Mouse (Mus musculus): ENCODE measurements around the gene Gphn. TPM values are rescaled to one million over a fixed set of nuclear protein-coding genes. Genes with fewer than 3 reads are reported as not detected.

Gene Gphn
- 11.3 and 14.5 TPM in 2 replicates for polyA plus RNA-seq (2015; fragmentation: Nextera tagmentation; extraction: Ambion mirVana)

GRCm38 (mm10) chr12:78225707-78226518, at the start of gene Gphn:
TSS of gene Gphn (plus strand) at chr12:78226379.

GRCm38 (mm10) chr12:78193942-78194341, 32.2 kb upstream of the Gphn start, which contains the start of gene Gm6657:
TSS of gene Gm6657 (plus strand) at chr12:78194242.

GRCm38 (mm10) chr12:78691325-78691724, 465.1 kb downstream of the Gphn start, which contains the start of gene Fam71d:
TSS of gene Fam71d (plus strand) at chr12:78691535.

Other genes with a start within 250 kb of the Gphn start
- gene Gm6657, start 32.1 kb upstream of the Gphn start, polyA plus RNA-seq (2015; fragmentation: Nextera tagmentation; extraction: Ambion mirVana), result not detected in 2 replicates